Mouse (Mus musculus) heart, postnatal 0 days (tissue): ENCODE data around the gene Kpna3.

ENCODE experiments used
- CTCF ChIP-seq: IDR thresholded peaks from 2 replicates; pipeline ENCODE4 v1.5.1; 2016; ENCODE audit warnings: antibody characterized with exemption, control low read depth, low read depth
- EP300 ChIP-seq: IDR thresholded peaks from 2 replicates; pipeline ENCODE4 v1.6.1; 2016; ENCODE audit warnings: antibody characterized with exemption, low read depth

DNA sequence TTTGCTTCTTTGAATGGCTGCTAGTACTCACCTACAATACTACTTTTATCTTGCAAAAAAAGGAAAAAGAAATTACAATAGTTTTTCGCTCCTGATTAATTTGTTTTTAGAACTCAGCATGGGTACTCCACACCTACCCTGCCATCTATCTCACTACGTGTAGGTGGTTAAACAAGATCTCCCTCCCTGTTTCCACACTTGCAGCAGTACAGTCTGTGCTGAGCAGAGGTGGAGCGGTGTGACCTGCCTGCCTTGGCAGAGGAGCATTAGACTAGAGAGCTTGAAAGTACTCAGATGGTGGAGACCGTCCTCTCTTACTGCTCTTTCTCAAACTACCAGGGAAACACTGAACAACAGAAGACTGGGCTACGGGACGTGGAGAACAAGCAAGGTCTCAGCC is 44.9 kb downstream of the Kpna3 start:
- TF ChIP-seq CTCF (no peak), EP300 (no peak)
